Mouse (Mus musculus): ENCODE measurements at regions not wholly inside any gene's neighbourhood (a gene's known extent, or its start where the extent isn't known, plus 50 kb on each side); places are given as distances from the start of the nearest gene placed in this dataset.
"Not testable (repeated sequence)": the region's sequence is repeated elsewhere in the genome, so short reads cannot be mapped to it uniquely, and the experiment has no call there.

DNA sequence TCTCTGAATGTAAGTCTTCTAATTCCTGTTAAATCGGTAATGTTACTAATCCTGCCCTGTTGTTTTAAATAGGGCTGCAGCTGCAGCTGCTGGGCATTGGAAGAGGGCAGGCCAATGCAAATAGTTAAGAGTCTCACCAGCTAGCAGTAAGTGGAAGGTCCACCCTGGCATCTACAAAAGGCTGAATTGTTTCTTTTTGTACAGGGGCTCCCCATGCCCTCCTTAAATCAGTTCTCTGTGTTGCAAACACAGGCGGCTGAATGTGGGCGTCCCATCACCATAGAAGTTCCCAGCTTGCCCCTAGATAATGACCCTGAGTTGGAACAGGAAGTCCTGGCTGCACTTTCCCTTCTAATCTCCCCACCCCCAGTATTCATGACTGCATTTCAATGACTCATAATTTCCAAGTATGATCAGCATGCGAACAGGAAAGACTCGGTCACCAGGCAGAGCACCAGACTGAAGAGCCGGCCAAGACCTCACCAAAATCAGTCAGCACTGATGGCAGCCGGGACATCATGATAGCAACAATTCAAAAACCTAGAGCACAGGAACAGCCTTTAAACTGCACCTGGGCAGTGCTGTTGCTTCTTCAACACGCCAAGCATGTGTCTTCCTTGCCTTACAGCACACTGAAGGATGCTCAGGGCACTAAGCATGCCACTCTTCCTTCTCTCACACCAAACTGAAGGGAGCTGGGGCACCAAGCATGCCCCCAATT is 123.6 kb upstream of the Tbl1xr1 start:
- 48% methylated on average over 8 of the region's 8 CpGs for WGBS
- H3K4me3 ChIP-seq (ENCODE audit: insufficient read depth, low read depth, low read length): no peak overlapping the region
- H3K4me1 ChIP-seq (ENCODE audit: control insufficient read depth, insufficient read depth, low read length): peaks cover 7% of the 10 kb centered on the region
- TF ChIP-seq POLR2A (IDR thresholded peaks at IDR 0.05; ENCODE audit: insufficient read depth, low read depth, low read length): no peak
- TF ChIP-seq CTCF (IDR thresholded peaks at IDR 0.05; ENCODE audit: insufficient read depth, low read depth, low read length): no peak
- no peak overlapping the region for H3K27ac ChIP-seq (ENCODE audit: insufficient read depth, low read depth, low read length)

DNA sequence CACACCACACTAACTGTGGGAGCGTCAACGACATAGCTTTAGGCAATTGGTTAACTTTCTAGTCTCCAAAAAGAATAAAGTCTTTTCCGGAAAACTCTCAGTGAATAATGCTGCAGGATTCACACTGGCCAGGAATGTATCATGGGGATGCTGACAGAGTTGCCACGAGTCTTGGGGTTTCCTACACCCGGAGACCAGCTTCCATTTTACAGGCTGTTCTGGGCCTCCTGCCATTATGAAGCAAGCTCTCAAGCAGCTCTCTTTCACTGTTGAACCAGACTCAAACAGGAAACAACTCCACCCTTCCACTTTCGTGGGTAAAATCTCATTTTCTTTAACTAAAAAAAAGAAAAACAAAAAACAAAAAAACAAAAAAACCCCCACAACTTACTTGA is 123.0 kb upstream of the Tbl1xr1 start:
- TF ChIP-seq POLR2A (IDR thresholded peaks at IDR 0.05; ENCODE audit: insufficient read depth, low read depth, low read length) (no peak), CTCF (IDR thresholded peaks at IDR 0.05; ENCODE audit: insufficient read depth, low read depth, low read length) (no peak)
- Histone ChIP-seq H3K4me1 (ENCODE audit: control insufficient read depth, insufficient read depth, low read length) (peaks cover 7% of the 10 kb centered on the region), H3K4me3 (ENCODE audit: insufficient read depth, low read depth, low read length) (no peak overlapping the region), H3K27ac (ENCODE audit: insufficient read depth, low read depth, low read length) (no peak overlapping the region)
- WGBS: 67% methylated on average over 6 of the region's 6 CpGs

DNA sequence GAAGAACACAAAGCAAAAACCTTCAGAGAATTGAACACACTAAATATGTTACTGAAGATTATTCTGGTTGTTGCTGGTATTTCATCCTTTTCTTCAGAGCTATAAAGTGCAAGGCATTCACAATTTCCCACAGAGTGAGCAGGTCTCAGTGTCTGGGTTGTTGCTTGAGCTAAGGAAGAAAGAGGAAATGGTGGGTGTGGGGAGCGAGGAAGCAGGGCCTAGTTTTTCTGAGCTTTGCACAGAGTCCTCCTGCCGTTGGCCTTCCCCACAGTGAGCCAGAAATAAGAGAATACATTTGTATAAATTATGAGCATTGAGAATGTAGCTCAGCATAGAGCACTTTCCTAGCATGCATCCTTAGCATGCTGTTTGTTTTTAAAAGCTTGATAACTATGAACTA is 120.8 kb upstream of the Tbl1xr1 start:
- TF ChIP-seq POLR2A (IDR thresholded peaks at IDR 0.05; ENCODE audit: insufficient read depth, low read depth, low read length) (no peak), CTCF (IDR thresholded peaks at IDR 0.05; ENCODE audit: insufficient read depth, low read depth, low read length) (no peak)
- H3K27ac ChIP-seq (ENCODE audit: insufficient read depth, low read depth, low read length): no peak overlapping the region
- H3K4me3 ChIP-seq (ENCODE audit: insufficient read depth, low read depth, low read length): no peak overlapping the region
- peaks cover 7% of the 10 kb centered on the region for H3K4me1 ChIP-seq (ENCODE audit: control insufficient read depth, insufficient read depth, low read length)
- 61% methylated on average over 2 of the region's 2 CpGs for WGBS

DNA sequence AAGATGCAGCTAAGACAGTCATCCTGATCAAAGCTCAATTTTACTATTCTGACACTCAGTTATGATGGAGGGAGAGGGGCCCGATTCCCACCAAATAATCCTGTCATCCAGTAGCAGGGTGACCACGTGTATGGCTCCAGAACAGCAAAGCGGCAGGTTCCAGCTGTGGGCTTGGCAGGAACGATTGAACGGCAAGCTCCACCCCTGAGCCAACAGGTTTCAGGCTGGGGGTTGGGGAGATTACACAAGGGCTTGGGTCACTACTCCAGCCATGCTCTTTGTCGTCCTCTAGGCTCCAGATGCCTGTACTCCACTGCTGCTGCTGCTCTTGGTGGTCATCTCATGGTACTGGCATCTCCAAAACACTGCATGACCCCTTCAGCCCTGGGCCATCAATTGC is 119.3 kb upstream of the Tbl1xr1 start:
- not testable (repeated sequence) for H3K4me1 ChIP-seq (ENCODE audit: control insufficient read depth, insufficient read depth, low read length); H3K27ac ChIP-seq (ENCODE audit: insufficient read depth, low read depth, low read length); H3K4me3 ChIP-seq (ENCODE audit: insufficient read depth, low read depth, low read length)
- 80% methylated on average over 6 of the region's 6 CpGs for WGBS

DNA sequence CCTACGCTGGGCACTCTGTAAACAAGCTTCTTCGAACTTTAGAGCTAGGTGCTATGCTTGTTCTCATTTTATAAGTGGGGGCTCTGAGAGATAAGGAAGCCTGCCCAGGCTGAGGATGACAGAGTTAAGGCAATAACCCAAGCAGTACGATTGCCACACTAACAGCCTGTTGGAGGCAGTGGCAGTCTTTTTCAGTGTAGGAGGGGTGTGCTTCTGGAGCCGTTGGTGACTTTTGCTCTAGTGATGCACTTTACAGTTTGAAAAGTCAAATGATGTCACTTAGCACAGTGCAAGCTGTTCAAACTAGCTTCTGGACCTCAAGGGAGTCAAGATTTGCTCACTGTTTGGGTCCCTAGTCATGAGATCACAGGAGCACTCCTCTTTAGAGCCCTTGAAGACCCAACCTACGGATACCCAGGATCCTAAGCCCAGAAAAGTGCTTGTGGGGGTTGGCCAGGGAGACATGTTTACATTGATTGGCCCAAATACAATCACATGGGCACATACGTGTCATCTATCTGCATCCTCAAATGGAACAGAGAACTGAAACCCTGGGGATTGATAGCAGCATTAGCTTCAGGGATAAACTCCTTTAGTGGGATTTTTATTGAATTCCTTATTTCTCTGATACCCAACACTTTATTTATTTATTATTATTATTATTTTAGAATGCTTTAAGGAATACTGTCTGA is 117.7 kb upstream of the Tbl1xr1 start:
- H3K4me3 ChIP-seq (ENCODE audit: insufficient read depth, low read depth, low read length): no peak overlapping the region
- TF ChIP-seq POLR2A (IDR thresholded peaks at IDR 0.05; ENCODE audit: insufficient read depth, low read depth, low read length) (no peak), CTCF (IDR thresholded peaks at IDR 0.05; ENCODE audit: insufficient read depth, low read depth, low read length) (no peak)
- H3K4me1 ChIP-seq (ENCODE audit: control insufficient read depth, insufficient read depth, low read length): no peaks in the 10 kb centered on the region
- WGBS: 93% methylated on average over 6 of the region's 6 CpGs
- no peak overlapping the region for H3K27ac ChIP-seq (ENCODE audit: insufficient read depth, low read depth, low read length)

DNA sequence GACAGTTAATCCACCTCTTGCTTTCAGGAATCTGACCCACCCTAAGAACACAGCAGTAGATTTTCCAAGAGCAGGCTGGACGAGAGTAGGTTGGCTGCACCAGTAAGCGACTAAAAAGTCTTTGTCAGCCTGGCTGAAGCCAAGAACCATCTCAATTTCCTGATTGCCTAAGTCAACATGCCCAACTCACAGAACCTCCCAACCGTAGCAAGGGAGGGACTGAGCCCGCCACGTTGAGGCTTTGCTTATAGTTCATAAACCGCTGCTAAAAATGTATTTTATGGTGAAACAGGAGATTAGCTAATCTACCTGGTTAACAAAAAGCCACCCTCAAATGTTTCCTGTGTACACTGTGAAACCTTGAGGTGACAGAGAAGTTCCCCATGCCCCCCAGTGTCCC is 115.4 kb upstream of the Tbl1xr1 start:
- no peak overlapping the region for H3K4me3 ChIP-seq (ENCODE audit: insufficient read depth, low read depth, low read length)
- no peaks in the 10 kb centered on the region for H3K4me1 ChIP-seq (ENCODE audit: control insufficient read depth, insufficient read depth, low read length)
- 93% methylated on average over 6 of the region's 6 CpGs for WGBS
- no peak overlapping the region for H3K27ac ChIP-seq (ENCODE audit: insufficient read depth, low read depth, low read length)
- TF ChIP-seq CTCF (IDR thresholded peaks at IDR 0.05; ENCODE audit: insufficient read depth, low read depth, low read length): no peak
- TF ChIP-seq POLR2A (IDR thresholded peaks at IDR 0.05; ENCODE audit: insufficient read depth, low read depth, low read length): no peak

DNA sequence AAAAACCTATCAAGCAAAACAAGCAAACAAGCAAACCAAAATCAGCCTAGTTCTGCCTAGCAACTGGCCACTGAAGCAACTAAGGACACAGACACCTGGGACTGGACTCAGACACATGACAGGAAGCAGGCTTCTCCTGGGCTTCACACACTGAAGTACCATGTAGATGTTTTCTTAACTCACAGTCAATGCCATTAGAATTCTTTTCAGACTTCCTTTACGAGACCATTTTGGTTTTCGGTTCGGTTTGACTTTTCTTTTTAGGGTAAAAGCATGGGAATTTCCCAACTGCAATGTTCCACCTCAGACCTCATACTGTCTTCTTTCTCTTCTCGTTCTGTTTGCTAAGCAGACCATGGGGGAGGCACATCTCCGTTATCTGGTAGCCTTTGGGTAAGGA is 114.7 kb upstream of the Tbl1xr1 start:
- WGBS: 86% methylated on average over 5 of the region's 5 CpGs
- TF ChIP-seq POLR2A (IDR thresholded peaks at IDR 0.05; ENCODE audit: insufficient read depth, low read depth, low read length): no peak
- no peak for TF ChIP-seq CTCF (IDR thresholded peaks at IDR 0.05; ENCODE audit: insufficient read depth, low read depth, low read length)

DNA sequence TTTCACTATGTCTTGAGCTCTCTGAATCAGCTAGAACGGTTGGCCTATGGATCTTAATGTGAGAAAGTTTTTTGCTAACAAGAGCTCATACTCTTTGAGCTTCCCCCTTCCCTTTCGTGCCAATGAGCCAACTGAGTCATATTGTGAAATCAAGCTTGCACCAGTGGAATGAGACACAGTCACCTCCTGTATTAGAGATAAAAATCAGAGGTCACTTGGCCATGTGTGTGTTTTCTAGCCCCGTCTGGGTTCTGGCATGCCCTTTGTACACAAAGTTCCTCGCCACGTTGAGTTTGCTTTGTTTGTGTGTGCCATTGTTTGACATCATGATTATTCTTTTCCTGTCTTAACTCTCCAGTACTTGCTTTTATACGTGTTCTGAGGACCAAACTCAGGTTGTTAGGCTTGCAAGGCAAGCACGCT is 114.1 kb upstream of the Tbl1xr1 start:
- 69% methylated on average over 7 of the region's 7 CpGs for WGBS
- Histone ChIP-seq H3K4me1 (ENCODE audit: control insufficient read depth, insufficient read depth, low read length) (no peaks in the 10 kb centered on the region), H3K4me3 (ENCODE audit: insufficient read depth, low read depth, low read length) (no peak overlapping the region), H3K27ac (ENCODE audit: insufficient read depth, low read depth, low read length) (no peak overlapping the region)
- TF ChIP-seq POLR2A (IDR thresholded peaks at IDR 0.05; ENCODE audit: insufficient read depth, low read depth, low read length) (no peak), CTCF (IDR thresholded peaks at IDR 0.05; ENCODE audit: insufficient read depth, low read depth, low read length) (no peak)

More for the DNA sequence above, 114.7 kb upstream of the Tbl1xr1 start:
- Histone ChIP-seq H3K27ac (ENCODE audit: insufficient read depth, low read depth, low read length) (no peak overlapping the region), H3K4me3 (ENCODE audit: insufficient read depth, low read depth, low read length) (no peak overlapping the region), H3K4me1 (ENCODE audit: control insufficient read depth, insufficient read depth, low read length) (no peaks in the 10 kb centered on the region)

DNA sequence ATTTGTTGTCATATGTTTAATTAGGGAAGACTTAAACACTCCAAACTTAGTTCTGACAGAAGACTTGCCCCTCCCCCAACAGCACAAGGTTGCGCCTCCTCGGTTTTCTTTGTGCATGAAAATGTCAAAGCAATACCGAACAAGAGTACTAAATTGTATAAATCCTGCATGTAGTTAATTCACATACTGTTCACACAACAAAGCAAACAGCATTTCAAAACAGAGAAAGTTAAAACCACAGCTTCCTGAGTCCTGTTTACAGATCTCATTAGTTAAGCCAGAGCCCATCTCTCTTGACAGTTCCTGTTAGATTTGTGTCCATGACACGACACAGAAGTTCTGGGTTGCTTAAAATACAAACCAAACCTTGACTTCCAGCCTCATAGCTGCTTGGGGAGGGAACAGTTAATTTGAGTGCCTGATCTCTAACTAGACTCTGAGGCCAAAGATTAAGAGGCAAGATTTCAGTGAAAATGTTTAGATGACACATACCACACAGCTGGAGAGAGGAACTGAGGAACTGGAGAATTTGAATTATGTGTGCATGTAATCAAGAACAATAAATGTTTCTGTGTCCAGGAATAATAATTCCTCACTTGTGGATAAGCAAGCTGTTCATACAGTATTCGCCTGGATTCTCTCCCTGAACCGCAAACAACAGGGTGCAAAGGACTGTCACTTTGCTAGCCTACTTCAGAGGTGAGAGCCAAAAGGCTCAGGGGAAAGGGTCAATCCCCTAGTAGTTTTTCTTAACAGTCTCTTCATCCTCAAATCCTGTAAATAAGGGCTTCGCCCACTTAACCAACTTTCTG is 113.3 kb upstream of the Tbl1xr1 start:
- Histone ChIP-seq H3K4me1 (ENCODE audit: control insufficient read depth, insufficient read depth, low read length) (no peaks in the 10 kb centered on the region), H3K4me3 (ENCODE audit: insufficient read depth, low read depth, low read length) (no peak overlapping the region), H3K27ac (ENCODE audit: insufficient read depth, low read depth, low read length) (no peak overlapping the region)
- TF ChIP-seq CTCF (IDR thresholded peaks at IDR 0.05; ENCODE audit: insufficient read depth, low read depth, low read length) (no peak), POLR2A (IDR thresholded peaks at IDR 0.05; ENCODE audit: insufficient read depth, low read depth, low read length) (no peak)
- 56% methylated on average over 7 of the region's 7 CpGs for WGBS
